Mouse (Mus musculus): ENCODE data around the gene Mroh2a.
"Not testable (repeated sequence)": the region's sequence is repeated elsewhere in the genome, so short reads cannot be mapped to it uniquely, and the experiment has no call there.

Gene Mroh2a

DNA sequence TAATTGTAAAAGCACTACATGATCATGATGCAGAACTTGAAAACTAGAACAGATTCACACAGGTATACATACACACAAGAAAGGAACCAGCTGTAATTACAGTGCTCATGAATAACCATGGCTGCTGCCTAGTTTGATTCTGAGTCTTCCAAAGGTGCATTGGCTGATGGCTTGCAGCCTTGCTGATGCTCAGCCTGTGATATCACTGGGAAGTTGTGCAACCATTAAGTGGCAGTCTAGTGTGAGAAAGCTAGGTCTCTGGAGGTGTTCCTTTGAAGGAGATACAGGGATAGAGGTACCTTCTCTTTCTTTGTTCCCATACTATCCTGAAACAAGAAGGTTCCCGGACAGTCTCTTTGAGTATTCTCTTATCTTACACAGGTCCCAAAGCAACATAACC is 7.7 kb upstream of the Mroh2a start:
- DNase-seq = no peak

DNA sequence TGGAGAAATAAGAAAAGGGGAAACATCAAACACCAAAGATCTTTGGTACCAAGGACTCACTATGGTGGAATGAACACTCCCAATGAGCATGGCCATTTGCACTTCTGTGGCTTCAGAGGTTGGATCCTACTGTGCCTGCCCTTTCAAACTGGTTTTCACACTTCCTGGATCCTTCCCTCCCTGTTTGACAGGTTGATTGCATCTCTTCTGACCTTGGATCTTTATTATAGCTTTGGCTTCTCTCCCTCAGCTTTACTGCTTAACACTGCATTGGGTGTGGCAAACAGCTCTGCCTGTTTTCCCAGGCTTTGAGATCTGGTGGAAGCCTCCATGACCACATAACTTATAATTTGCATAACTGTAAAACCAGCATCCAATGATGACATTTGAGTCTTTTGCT is 6.5 kb upstream of the Mroh2a start:
- no peak for DNase-seq

DNA sequence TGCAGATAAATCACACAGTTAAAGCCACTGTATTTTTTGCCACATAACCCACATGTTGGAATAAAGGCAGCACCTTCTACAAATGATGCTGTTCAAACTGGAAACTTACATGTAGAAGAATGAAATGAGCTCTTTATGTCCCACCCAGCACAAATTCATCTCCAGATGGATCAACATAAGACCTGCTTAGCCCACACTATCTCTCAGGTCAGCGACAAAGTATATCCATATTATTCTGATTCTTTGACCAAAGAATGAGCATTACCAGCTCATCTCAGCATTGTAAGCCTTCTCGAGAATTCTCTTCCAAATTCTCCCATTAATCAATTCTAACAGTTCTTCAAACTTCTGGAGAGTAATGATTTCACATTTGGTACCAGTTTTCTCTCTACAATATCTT is 4.6 kb upstream of the Mroh2a start:
- no peak for DNase-seq

DNA sequence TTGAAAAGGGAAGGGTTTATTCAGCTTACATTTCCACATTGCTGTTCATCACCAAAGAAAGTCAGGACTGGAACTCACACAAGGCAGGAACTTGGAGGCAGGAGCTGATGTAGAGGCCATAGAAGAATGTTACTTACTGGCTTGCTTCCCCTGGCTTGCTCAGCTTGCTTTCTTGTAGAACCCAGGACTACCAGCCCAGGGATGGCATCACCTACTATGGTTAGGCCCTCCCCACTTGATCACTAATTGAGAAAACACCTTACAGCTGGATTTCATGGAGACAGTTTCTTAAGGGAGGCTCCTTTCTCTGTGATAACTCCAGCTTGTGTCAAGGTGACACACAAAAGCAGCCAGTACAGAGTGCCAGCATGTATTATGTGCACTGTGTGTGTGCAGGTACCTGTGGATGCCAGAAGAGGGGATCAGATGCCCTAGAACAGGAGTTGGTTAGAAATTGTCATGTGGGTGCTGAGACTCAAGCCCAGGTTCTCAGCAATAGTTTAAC is 3.7 kb upstream of the Mroh2a start:
- DNase-seq = not testable (repeated sequence)

DNA sequence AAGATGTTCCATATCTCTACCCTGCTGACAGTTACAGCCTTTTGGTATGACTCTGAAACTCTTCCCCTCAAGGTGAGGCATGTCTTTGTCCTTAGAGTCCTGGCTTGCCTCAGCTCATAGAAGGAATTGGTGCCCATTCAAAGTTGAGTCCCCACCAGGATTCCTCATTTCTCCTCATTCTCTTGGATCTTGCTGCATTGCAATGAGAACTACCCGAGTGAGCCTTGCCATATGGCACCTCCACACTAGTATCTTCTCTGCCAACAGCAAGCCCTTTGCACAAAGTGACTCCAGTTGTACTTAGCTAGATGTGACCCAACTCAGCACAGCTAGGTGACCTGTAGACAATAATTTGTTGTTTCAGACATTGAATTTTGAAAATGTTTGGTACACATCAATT is 3.2 kb upstream of the Mroh2a start:
- no peak for DNase-seq

DNA sequence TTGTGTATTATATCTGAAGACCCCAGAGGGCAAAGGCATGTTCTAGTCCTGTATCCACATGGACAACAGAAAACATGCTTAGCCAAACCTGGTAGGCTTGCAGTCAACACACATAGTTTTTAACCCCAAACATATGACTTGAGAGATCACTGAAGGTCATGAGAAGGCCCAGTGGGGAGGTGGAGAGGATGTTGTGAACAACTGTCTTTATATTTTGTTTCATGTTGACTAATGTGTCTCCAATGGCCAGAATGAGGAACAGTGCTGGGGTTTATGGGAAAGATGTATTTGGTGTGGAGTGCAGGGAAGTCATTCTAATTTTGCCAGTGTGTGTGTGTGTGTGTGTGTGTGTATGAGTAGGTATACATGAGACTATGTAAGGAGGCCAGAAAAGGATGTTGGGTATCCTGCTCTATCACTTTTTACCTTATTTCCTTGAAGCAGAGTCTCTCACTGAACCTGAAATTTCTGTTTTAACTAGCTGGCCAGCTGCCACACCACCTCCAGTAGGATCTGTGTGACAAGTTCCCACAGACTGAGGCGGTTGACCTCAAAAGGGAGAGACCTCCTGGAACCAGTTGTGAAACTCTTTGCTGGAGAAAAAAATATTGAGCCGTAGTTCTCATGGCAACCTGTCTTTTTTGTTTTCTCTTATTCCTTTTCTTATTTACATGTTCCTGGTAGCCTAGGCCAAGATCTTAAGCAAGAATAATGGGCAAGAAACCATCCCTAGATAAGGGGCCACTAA is 2.6 kb upstream of the Mroh2a start:
- no peak for DNase-seq

DNA sequence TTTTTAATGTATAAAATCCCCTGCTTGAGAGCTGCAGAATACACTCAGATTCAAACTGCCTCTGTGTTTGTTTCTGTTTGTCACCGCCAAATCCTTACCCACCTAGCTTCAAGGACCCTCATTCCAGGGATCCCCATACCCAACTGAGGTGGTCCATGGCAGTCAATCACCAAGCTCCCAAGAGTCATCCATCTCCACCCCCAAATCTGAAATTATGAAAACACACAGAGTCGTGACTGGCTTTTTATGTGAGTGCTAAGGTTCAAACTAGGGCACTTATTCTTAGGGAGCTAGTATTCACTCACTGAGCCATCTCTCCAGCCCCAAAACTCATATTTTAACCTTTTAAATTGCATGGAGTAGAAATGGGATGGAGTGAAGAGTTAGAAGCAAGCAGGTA is 1.5 kb upstream of the Mroh2a start:
- not testable (repeated sequence) for DNase-seq

DNA sequence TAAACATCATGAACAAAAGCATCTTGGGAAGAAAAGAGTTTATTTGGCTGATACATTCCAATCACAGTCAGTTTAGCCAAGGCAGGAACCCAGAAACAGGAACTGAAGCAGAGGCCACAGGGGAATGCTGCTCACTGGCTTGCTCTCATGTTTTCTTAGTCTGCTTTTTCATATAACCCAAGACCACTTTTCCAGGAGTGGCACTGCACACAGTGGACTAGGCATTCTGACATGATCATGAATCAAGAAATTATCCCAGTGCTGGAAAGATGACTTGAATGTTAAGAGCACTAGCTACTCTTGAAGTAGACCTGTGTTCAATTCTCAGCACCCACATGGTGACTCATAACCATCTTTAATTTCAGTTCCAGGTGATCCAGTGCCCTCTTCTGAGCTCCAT is 1.0 kb upstream of the Mroh2a start:
- DNase-seq = no peak

DNA sequence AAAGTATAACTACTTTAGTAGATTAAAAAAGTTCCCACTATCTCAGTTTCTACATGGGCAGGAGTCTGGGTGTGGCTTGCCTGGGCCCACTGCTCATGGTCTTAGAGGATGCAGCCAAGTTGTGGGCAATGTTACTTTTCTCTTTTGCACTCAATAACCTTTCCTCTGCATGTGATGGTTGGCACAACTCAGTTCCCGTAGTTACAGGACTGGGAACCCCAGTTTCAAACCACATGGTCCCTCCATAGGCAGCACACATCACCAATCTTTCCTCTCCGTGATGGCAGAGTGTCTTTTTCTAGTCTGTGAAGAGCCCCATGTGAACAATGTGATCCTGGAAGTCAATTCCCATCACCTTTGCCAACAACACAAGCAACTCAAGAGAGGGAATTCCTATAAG is 696 bp downstream of the Mroh2a start:
- no peak for DNase-seq

DNA sequence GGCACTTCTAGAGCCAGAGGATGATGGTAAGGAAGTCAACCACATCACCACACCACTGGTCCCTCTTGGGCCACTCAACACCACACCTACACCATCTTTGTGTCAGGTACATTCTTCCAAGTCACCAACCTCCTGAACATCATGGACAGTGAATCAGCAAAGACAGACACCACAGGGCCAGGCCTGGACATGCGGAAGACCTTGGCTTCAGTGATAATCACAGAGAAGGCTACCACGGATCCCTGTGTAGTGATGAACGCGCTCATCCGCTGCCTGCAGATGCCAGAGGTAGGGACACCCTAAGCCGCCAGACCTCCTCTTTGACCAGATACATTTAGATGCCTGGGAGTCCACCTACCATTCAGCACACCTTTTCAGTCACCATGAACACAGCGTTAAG is 1.3 kb downstream of the Mroh2a start:
- DNase-seq = no peak

DNA sequence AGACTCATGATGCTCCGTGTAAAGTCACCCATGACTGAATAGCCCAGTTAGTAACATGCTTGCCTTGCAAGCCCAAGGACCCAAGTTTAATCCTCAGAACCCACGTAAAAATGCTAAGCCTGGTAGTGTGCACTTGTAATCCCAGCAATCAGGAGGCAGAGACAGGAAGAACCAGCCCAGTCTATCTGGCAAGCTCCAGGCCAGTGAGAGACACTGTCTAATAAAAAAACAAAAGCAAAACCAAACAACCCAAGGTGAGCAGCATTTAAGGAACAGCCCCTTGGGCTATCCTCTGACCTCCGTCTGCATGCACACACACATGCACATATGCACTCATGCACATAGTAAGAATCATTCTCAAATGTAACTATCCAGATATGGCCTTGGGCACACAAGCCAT is 2.8 kb downstream of the Mroh2a start:
- no peak for DNase-seq

DNA sequence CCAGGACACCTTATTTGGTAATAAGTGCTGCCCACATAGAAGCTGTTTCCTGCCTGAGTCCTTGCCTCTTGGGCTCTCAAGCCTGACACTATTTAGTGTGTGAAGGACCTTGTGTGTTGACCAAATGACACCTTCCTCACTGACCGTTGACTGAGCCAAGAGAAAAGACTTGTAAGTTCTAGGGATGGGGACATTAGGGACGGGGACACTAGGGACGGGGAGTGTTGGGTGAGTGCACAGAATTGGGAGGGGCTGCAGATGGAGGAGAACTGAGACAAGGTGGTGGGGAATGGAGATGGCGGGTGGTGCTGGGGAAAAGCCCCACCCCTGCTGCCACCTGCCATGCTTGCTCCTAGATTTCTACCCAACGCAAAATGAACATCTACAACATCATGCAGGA is 3.2 kb downstream of the Mroh2a start:
- DNase-seq = no peak

DNA sequence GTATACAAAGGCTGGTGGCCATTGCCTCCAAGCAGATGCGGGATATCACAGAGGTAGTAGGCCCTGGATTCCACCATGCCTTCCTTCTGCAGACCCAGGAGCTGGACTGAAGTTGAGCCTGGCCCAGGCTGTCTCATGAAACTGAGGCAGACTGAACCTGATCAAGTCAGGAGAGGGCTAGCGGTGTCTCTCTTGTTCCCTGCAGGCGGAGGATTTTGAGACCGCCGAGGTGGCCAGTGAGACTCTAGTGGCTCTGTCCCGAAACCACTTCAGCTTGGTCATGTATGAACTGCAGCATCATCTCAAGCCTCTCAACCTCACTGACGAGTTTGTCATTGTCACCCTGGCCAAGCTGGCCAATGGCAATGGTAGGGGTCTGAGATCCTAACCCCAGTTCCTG is 3.6 kb downstream of the Mroh2a start:
- no peak for DNase-seq

DNA sequence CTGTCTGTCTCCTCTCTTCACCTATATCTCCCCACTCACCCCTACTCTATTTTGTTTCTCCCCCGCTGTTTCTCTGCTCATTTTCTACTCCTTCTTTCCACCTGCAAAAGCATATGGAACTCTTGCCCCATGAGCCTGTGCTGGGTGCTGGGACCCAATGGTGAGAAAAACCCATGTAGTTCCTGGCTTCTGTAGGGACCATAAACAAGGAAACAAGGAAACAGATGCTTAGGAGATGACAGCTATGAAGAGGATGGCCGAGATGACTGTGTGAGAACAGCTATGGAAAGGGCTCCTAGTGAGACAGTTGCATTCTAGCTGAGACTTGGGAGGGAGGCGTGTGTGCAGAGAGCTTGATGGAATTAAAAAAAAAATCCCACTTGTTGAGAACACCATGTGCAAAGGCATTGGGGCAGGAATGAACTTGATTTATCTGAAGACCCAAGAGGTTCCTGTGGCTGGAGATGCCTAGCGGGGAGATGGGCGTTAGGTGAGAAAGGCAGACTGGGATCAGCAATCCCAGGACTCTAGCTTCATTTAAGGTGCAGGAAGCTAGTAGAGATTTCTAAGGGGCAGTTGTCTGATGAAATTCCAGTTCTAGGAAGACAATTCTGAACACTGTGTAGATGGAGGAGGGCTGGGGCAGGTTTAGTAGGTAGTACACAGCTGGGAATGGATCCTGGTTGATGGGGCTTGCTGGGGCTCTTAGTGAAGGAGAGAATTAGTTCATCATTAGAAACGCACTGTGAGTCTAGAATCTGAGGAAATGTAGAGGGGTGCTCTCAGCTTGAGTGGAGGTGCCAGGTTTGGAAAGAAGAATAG is 4.4 kb downstream of the Mroh2a start:
- DNase-seq = no peak

DNA sequence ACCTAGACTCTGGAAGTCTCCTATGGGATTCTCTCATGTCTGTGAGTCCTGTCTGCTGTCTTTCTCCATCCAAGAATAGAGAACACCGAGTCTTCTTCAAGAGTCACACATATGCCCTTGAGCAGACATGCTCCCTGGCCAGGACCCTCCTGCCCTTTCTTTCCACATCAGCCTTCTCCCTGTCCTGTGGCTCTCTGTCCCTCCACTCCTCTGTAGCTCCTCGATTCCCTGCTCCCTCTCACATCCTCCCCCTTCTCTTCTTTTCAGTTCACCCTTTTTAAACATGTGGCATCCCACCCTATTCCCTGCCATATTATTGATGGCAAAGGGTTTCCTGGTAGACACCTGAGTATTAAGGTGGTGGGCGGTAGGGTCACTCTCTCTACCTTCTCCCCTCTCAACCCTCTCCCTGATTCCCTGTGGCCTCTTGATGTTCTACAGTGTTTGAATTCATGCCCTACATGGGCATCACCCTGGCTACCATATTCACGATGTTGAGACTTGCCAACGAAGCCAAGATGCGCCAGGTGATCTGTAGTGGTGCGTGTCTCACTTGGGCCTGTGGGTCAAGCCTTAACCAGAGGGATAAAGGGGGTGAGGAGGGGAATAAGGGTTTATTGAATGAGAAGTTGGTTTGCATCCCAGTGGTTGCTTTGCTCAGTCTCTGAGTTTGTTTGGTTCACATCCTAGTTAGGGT is 5.2 kb downstream of the Mroh2a start:
- no peak for DNase-seq

DNA sequence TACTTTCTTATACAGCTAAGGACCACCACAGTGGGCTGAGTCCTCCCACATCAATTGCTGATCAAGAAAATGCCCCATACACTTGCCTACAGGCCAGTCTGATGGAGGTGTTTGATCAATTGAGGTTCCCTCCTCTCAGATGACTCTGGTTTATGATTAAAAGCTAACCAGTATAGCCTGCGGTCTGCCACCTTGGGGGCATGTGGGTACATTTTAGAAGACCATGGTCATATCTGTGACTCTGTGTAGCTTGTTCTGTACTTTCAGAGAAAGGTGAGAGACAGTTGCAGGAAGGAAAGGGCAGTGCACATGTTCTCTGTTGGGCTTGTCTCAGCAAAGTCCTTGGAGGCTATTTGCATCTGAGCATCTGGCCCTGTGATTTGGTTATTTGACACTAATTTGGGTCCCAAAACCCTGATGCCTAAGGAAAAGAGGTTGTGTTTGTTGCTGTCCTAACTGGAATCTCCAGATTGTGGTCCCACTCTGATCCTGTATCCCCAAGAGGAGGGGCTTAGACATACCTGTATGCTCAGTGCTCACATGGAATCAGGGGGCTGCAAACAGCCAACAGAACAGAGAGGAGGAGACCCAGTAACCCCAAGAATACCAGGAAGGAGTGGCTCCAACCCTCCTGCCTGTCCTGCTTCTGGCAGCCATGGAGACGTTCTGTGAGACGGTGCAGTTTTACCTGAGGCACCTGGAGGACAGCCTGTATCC is 6.0 kb downstream of the Mroh2a start:
- DNase-seq = no peak

DNA sequence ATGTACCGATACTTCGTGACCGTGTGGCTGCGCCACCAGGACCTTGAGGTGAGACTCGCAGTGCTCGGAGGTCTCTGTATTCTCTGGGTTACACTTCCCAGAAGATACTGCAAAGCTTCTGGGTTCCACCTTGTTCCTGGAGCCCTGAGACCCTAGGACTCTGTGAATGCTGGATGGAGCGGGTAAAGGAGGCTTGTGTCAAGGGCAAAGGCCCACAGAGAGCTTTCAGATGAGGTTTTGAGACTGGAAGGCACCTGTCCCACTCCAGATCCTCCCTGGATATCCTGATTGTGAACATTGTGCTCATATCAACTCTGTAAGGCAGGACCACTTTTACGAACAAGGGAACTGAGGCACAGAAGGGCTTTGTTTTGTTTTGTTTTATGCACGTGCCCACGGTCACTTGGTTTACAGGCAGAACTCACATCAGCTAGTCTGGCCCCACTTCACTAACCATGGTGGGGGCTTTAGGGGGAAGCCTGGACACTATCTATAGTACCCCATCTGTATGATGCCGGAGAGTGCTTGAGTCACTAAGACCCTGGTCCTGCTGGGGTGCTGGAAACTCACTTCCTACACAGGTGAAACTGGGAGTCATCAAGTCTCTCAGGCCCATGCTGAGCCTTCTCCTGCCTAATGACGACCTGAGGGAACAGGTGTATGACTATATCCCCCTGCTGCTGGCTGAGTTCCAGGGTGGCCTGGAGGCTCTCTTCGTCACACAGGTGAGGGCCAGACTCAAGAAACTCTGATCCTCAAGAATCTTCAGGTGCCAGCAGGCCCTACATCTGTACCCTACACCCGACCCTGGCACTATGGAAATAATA is 6.8 kb downstream of the Mroh2a start:
- DNase-seq = no peak

DNA sequence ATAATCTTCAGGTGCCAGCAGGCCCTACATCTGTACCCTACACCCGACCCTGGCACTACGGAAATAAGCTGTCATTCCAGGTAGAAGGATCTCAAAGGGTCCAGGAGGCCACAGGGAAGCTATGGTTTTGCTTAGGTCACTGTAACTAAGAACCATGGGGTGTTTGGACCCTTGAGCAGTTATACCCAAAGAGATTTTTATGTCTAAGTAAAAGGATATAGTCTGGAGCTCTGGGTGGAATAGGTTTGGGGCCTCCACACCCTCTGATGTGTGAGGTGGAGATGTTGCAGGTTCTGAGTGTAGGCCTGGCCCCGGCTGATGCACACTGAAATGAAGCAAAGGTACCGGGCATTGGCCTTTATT is 7.4 kb downstream of the Mroh2a start:
- no peak for DNase-seq

DNA sequence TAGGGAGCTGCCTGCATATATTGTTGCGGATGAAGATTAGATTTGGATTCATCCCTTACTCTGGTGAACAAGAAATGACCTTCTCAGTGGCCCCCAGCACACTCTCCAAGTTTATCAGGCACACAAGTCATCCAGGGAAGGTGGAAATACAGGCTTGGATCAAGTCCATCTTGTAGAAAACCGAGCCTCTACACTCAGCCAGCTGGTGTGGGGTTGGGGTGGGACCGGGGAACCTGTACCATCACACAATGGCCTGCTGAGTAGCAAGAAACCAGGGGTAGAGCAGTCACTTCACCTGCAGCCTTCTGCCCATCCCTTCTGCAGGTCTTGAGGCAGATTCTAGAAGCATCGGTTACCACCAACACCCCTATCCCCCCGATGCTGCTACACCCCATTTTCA is 7.9 kb downstream of the Mroh2a start:
- no peak for DNase-seq

DNA sequence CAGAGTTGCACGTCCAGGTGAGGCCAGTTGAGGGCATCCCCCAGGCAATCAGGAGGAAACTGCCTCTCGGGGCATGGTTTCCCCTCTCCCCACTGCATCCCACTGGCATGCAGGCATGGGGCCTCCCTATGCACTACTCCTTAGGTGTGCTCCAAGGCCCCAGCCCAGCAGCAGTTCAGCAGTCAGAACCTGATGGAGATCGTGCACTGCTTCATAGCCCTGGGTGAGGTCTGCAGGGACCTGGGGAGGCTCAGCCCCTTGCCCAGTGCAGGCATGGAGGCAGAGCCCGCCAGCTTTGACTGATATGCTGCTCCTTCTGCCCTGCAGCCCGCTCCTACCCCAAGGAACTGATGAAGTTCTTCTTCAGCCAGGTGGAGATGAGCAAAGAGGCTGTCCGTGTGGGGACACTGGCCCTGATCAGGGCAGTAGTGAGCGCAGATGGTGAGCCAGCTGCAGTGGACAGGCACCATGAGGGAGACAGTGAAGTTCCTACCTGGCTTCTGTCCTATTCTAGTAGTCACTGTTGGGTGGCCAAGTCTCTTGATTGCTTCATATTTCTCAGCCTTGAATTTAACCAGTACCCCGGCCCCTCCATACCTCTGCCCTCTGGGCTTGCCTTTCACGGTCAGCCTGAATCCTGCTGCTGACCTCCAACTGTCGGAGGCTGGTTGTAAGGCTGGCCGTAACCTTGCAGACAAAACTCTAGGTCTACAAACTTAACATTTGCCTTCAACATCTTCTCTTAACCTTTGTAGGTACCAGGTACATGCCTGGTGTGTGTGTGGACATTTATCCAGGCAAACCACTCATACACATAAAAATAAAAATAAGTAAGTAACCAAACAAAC is 8.5 kb downstream of the Mroh2a start:
- DNase-seq = no peak

DNA sequence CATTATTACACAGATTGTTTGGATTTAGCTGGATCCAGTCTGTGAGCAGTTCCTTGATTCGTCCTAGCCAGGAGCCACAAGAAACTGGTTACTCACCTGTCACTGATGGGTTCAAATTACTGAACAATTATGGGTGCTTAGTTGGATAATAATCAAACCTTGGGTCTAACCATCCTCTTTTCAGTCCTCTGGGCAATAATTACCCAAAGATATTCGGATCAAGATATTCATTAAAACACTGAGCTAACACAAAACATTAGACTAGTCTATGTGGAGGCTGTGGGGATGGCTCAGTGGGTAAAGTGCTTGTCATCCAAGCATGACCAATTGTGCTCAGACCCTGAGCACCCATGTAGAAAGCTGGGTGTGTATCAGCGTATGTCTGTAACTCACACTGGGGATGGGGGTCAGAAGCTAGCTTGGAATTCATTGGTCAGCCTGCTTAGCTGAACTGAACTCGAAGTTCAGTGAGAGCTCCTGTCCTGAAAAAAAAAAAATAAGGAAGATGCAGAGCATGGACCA is 9.2 kb downstream of the Mroh2a start:
- no peak for DNase-seq

Data from thymus, postnatal 25 days (tissue).